Mouse (Mus musculus): Measurements from ENCODE around the gene Sclt1. TPM values are rescaled to one million over a fixed set of nuclear protein-coding genes. Genes with fewer than 3 reads are reported as not detected.

Sclt1 gene
- 5.9 and 6.9 TPM in 2 replicates for polyA plus RNA-seq (2015; fragmentation: Nextera tagmentation; extraction: Ambion mirVana)

DNA sequence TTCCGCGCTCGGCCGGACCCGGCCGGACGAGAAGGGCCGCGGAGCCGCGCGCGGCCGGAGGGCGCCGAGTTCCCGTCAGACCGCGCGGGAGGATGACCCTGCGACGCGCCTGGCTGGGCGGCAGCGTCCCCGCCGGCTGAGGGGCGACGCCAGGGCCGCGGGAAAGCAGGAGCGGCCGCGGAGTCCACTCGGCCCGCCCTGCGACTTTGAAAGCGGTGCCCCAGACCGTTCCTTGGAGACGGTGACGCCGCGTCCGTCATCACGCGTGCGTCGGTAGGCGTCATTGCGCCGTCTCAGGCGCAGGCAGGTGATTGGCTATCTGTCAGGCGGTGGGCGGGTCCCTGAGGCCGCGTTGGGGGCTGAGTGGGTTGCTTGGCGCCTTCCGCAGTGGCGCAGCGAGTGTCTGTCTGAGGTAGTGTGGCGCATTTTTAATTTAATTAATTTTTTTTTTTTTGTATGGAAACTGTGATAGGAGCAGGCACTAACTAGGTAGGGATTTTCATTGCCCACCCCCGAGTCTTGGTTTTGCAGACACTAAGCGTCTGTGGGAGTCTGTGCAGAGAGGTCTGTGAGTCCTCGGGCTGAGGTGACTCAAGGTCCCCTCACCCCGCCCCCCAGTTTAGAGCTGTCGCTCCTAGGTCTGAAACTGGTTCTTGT lies at the start of gene Sclt1, which contains the start of gene D3Ertd751e:
Gene Sclt1 (minus strand): TSS at position 237 of the 657 bp plus-strand sequence.
Gene D3Ertd751e (plus strand): TSS at position 334 of the 657 bp plus-strand sequence.

Other genes starting within 250 kb of the Sclt1 start
- 9.7 and 12.4 TPM in 2 replicates for gene Jade1, start 186.8 kb downstream of the Sclt1 start, polyA plus RNA-seq (2015; fragmentation: Nextera tagmentation; extraction: Ambion mirVana)
- 5.2 and 5.5 TPM in 2 replicates for gene D3Ertd751e, start 97 bp upstream of the Sclt1 start, polyA plus RNA-seq (2015; fragmentation: Nextera tagmentation; extraction: Ambion mirVana)

Measured in urinary bladder, postnatal 0 days (tissue).